In genomic region chr6:87276941-87277340, GRCm38 (mm10) we compare ENCODE assay signal across 9 mouse cellular contexts. TPM values are rescaled to one million over a fixed set of nuclear protein-coding genes. Genes with fewer than 3 reads are reported as not detected.
DNase-seq lines count a peak whose midpoint lies in the region; ATAC-seq and TF ChIP-seq lines count a peak whose summit lies in the region.
"Had no signal": no experiment of that assay in that cellular context is flagged by ENCODE, and none has a peak within 500 bp of the region (broad histone marks: within the 10 kb centered on the region; RNA-seq: fewer than 3 reads in every experiment).

No protein-coding gene starts in this region.

- no peak for DNase-seq in kidney, postnatal 14 days
- DNase-seq in right cerebral cortex, postnatal 25 days = peak; percentile 20
- DNase-seq in right cerebral cortex, adult 2 months (ENCODE audit: low spot score in 2 of 2) = no peak
- peak; percentile 24 for DNase-seq in stomach, postnatal 0 days (ENCODE audit: low spot score)
- no peak for DNase-seq in ovary, adult 18-20 months (ENCODE audit: low spot score)
- no peak for DNase-seq in ovary, postnatal 10 days (ENCODE audit: low spot score)
- DNase-seq: cerebellum, adult 11-12 months had no signal

- ATAC-seq in kidney, embryonic 14.5 days (ENCODE audit: low FRiP score, low TSS enrichment) = no peak
- ATAC-seq in intestine, embryonic 15.5 days = peak; percentile 8
- peak; percentile 34; the same call in 1 of the 2 replicates for ATAC-seq in stomach, postnatal 0 days (ENCODE audit: low FRiP score, low TSS enrichment)

- peak overlapping the region; percentile 65 for H3K27ac ChIP-seq in kidney, embryonic 14.5 days (ENCODE audit: low read depth, low read length)
- peak overlapping the region; percentile 4; the same call in 1 of the 2 replicates for H3K27ac ChIP-seq in intestine, embryonic 15.5 days
- H3K27ac ChIP-seq in stomach, postnatal 0 days (replicated peaks) = peak overlapping the region; percentile 70

- no peaks in the 10 kb centered on the region; the same call in 1 of the 2 replicates for H3K27me3 ChIP-seq in kidney, embryonic 14.5 days (ENCODE audit: control insufficient read depth, insufficient read depth, low read length)
- no peaks in the 10 kb centered on the region for H3K27me3 ChIP-seq in intestine, embryonic 15.5 days (replicated peaks)
- no peaks in the 10 kb centered on the region for H3K27me3 ChIP-seq in stomach, postnatal 0 days (ENCODE audit: control insufficient read depth, insufficient read depth, low read length)

- H3K9ac ChIP-seq in kidney, embryonic 14.5 days (ENCODE audit: low read depth, low read length) = no peak overlapping the region
- H3K9ac ChIP-seq in intestine, embryonic 15.5 days = no peak overlapping the region
- no peak overlapping the region for H3K9ac ChIP-seq in stomach, postnatal 0 days (ENCODE audit: low read length)

- peaks cover 6% of the 10 kb centered on the region for H3K9me3 ChIP-seq in kidney, embryonic 14.5 days (ENCODE audit: control insufficient read depth, low read length)
- no peaks in the 10 kb centered on the region for H3K9me3 ChIP-seq in intestine, embryonic 15.5 days
- H3K9me3 ChIP-seq in stomach, postnatal 0 days (ENCODE audit: control insufficient read depth, low read length) = 0 out of 2 replicates have a peak, but pooled peaks cover 3% of the 10 kb centered on the region

- H3K4me2 ChIP-seq in kidney, embryonic 14.5 days (replicated peaks; ENCODE audit: low read depth, low read length) = no peak overlapping the region
- H3K4me2 ChIP-seq in intestine, embryonic 15.5 days (replicated peaks) = peak overlapping the region; percentile 5; the same call in 1 of the 2 replicates
- no peak overlapping the region for H3K4me2 ChIP-seq in stomach, postnatal 0 days (replicated peaks; ENCODE audit: low read depth)

- H3K4me1 ChIP-seq in kidney, embryonic 14.5 days (ENCODE audit: control insufficient read depth, insufficient read depth, low read length) = peaks cover 31% of the 10 kb centered on the region
- H3K4me1 ChIP-seq in intestine, embryonic 15.5 days (replicated peaks) = peaks cover 21% of the 10 kb centered on the region
- peaks cover 17% of the 10 kb centered on the region for H3K4me1 ChIP-seq in stomach, postnatal 0 days (replicated peaks; ENCODE audit: control insufficient read depth, insufficient read depth)

- TF ChIP-seq EP300 in stomach, postnatal 0 days (optimal IDR thresholded peaks at IDR 0.05) = no peak

- 81% methylated on average over 7 of the region's 7 CpGs for WGBS in kidney, embryonic 14.5 days
- 65% methylated on average over 7 of the region's 7 CpGs for WGBS in intestine, embryonic 15.5 days
- WGBS in stomach, postnatal 0 days = 23% methylated on average over 7 of the region's 7 CpGs

- no peak overlapping the region for H3K4me3 ChIP-seq in kidney, embryonic 14.5 days (ENCODE audit: low read length)
- no peak overlapping the region for H3K4me3 ChIP-seq in intestine, embryonic 15.5 days (replicated peaks)
- no peak overlapping the region for H3K4me3 ChIP-seq in stomach, postnatal 0 days (ENCODE audit: low read depth, low read length)

- TF ChIP-seq CTCF in stomach, postnatal 0 days (IDR thresholded peaks at IDR 0.05; ENCODE audit: low read depth) = no peak

- peaks cover 4% of the 10 kb centered on the region; the same call in 1 of the 2 replicates for H3K36me3 ChIP-seq in kidney, embryonic 14.5 days (ENCODE audit: control insufficient read depth, insufficient read depth, low read length)
- 0 out of 2 replicates have a peak, but pooled peaks cover 3% of the 10 kb centered on the region for H3K36me3 ChIP-seq in intestine, embryonic 15.5 days
- H3K36me3 ChIP-seq in stomach, postnatal 0 days (ENCODE audit: control insufficient read depth, insufficient read depth, low read length) = peaks cover 3% of the 10 kb centered on the region; the same call in 1 of the 2 replicates

RNA-seq across cellular contexts. Expression of gene Antxr1, which starts 58.7 kb away (rescaled TPM):
- 7.4 and 7.7 TPM in 2 replicates for polyA plus RNA-seq in kidney, embryonic 14.5 days (2014; fragmentation: Nextera tagmentation; extraction: Ambion mirVana)
- 5.9 and 6.5 TPM in 2 replicates for polyA plus RNA-seq in intestine, embryonic 15.5 days (2015; fragmentation: Nextera tagmentation; extraction: Ambion mirVana)
- 5.9 and 6.9 TPM in 2 replicates for polyA plus RNA-seq in stomach, postnatal 0 days (2015; fragmentation: Nextera tagmentation; extraction: Ambion mirVana)

Comparison
In these comparisons a context has a peak if more than half of its experiments do, and no peak if none do; other contexts are left out.
1. DNase-seq: peak in right cerebral cortex, postnatal 25 days (single experiment) and stomach, postnatal 0 days (single experiment); none in kidney, postnatal 14 days (single experiment), right cerebral cortex, adult 2 months (0 of 2), ovary, adult 18-20 months (single experiment) and ovary, postnatal 10 days (single experiment).
2. H3K27ac ChIP-seq: peak in every context shown above with its lines; median percentile 70 in stomach, postnatal 0 days; 65 in kidney, embryonic 14.5 days; 4 in intestine, embryonic 15.5 days.